Mouse (Mus musculus) E14TG2a.4 (cell line): ENCODE data around the gene Omt2a.

Experiments
- H3K27me3 ChIP-seq: 2 replicates; pipeline ENCODE4 v1.6.1; 2014; ENCODE audit warnings: low read length, control low read depth; ENCODE audit not compliant: insufficient read depth
- H3K36me3 ChIP-seq: 2 replicates; pipeline ENCODE4 v1.6.1; 2014; ENCODE audit warnings: low read length, control low read depth; ENCODE audit not compliant: insufficient read depth
- H3K4me1 ChIP-seq: replicated peaks from 2 replicates; pipeline ENCODE4 v1.6.1; 2014; ENCODE audit warnings: low read depth, low read length, control low read depth
- H3K4me3 ChIP-seq: replicated peaks from 2 replicates; pipeline ENCODE4 v1.5.1; 2014; ENCODE audit warnings: mild to moderate bottlenecking, low read length
- H3K9me3 ChIP-seq: 2 replicates; pipeline ENCODE4 v1.6.1; 2014; ENCODE audit warnings: low read length, control low read depth
- CTCF ChIP-seq: conservative IDR thresholded peaks from 2 replicates; pipeline ENCODE4 v1.5.1; 2014; ENCODE audit warnings: low read length
- NANOG ChIP-seq: IDR thresholded peaks from 2 replicates; pipeline ENCODE4 v1.6.1; 2014; ENCODE audit warnings: borderline replicate concordance, low read length, mixed read lengths
- POU5F1 ChIP-seq: IDR thresholded peaks from 2 replicates; pipeline ENCODE4 v1.6.1; 2014; ENCODE audit warnings: low read length, borderline replicate concordance

Omt2a gene

GRCm38 (mm10) chr9:78314696-78315095 is at the start of gene Omt2a:
Gene Omt2a (minus strand): TSS chr9:78314796.
- Histone ChIP-seq H3K4me3 (no peak within 1 kb of the TSS), H3K27me3 (0 out of 2 replicates have a peak, but pooled peaks cover 3% of the 10 kb centered on the region), H3K36me3 (no peaks in the 10 kb centered on the region), H3K9me3 (no peaks in the 10 kb centered on the region), H3K4me1 (no peaks in the 10 kb centered on the region)
- TF ChIP-seq NANOG (no peak), POU5F1 (no peak), CTCF (no peak)

GRCm38 (mm10) chr9:78363374-78363773 is 48.8 kb upstream of the Omt2a start:
- Histone ChIP-seq H3K27me3 (no peaks in the 10 kb centered on the region), H3K9me3 (no peaks in the 10 kb centered on the region), H3K4me3 (peak overlapping the region; percentile 46; the same call in 1 of the 2 replicates), H3K4me1 (peaks cover 77% of the 10 kb centered on the region), H3K36me3 (no peaks in the 10 kb centered on the region)
- TF ChIP-seq POU5F1 = no peak
- no peak for TF ChIP-seq NANOG

- Histone ChIP-seq H3K4me1 (peaks cover 86% of the 10 kb centered on the region), H3K36me3 (no peaks in the 10 kb centered on the region), H3K4me3 (peak overlapping the region; percentile 14; the same call in 1 of the 2 replicates), H3K27me3 (no peaks in the 10 kb centered on the region), H3K9me3 (no peaks in the 10 kb centered on the region)
- TF ChIP-seq POU5F1 (peak; percentile 71; the same call in 1 of the 2 replicates), CTCF (no peak), NANOG (no peak)
These were observed 45.9 kb upstream of the Omt2a start for GRCm38 (mm10) chr9:78360484-78360872.

GRCm38 (mm10) chr9:78359750-78360483 is 45.3 kb upstream of the Omt2a start:
- no peaks in the 10 kb centered on the region for H3K36me3 ChIP-seq
- TF ChIP-seq NANOG (peak; percentile 82), CTCF (no peak), POU5F1 (no peak)
- H3K27me3 ChIP-seq = no peaks in the 10 kb centered on the region
- H3K9me3 ChIP-seq = no peaks in the 10 kb centered on the region
- H3K4me1 ChIP-seq = peaks cover 85% of the 10 kb centered on the region
- peak overlapping the region; percentile 14; the same call in 1 of the 2 replicates for H3K4me3 ChIP-seq

GRCm38 (mm10) chr9:78358053-78358452 is 43.5 kb upstream of the Omt2a start:
- no peaks in the 10 kb centered on the region for H3K36me3 ChIP-seq
- peaks cover 71% of the 10 kb centered on the region for H3K4me1 ChIP-seq
- TF ChIP-seq POU5F1 (no peak), NANOG (no peak), CTCF (peak; percentile 81)
- no peak overlapping the region for H3K4me3 ChIP-seq
- no peaks in the 10 kb centered on the region for H3K27me3 ChIP-seq
- no peaks in the 10 kb centered on the region for H3K9me3 ChIP-seq

- H3K36me3 ChIP-seq = no peaks in the 10 kb centered on the region
- 0 out of 2 replicates have a peak, but pooled peaks cover 2% of the 10 kb centered on the region for H3K27me3 ChIP-seq
- TF ChIP-seq NANOG (no peak), CTCF (no peak), POU5F1 (no peak)
- no peak within 1 kb of the TSS for H3K4me3 ChIP-seq
- H3K9me3 ChIP-seq = no peaks in the 10 kb centered on the region
- H3K4me1 ChIP-seq = peaks cover 52% of the 10 kb centered on the region
These were observed 41.0 kb upstream of the Omt2a start, which contains the start of gene Gsta2 for GRCm38 (mm10) chr9:78355611-78356010. Gene Gsta2 (minus strand): TSS chr9:78355788.

GRCm38 (mm10) chr9:78354665-78355578 is 40.3 kb upstream of the Omt2a start:
- Histone ChIP-seq H3K27me3 (0 out of 2 replicates have a peak, but pooled peaks cover 2% of the 10 kb centered on the region), H3K9me3 (no peaks in the 10 kb centered on the region), H3K36me3 (no peaks in the 10 kb centered on the region), H3K4me3 (no peak overlapping the region), H3K4me1 (peaks cover 49% of the 10 kb centered on the region)
- TF ChIP-seq POU5F1 = no peak
- TF ChIP-seq NANOG = no peak
- no peak for TF ChIP-seq CTCF

GRCm38 (mm10) chr9:78351504-78352220 is 37.1 kb upstream of the Omt2a start:
- Histone ChIP-seq H3K4me3 (no peak overlapping the region), H3K4me1 (peaks cover 34% of the 10 kb centered on the region)

More at GRCm38 (mm10) chr9:78351504-78352220, 37.1 kb upstream of the Omt2a start:
- H3K9me3 ChIP-seq = no peaks in the 10 kb centered on the region
- no peak for TF ChIP-seq NANOG
- no peak for TF ChIP-seq POU5F1
- H3K36me3 ChIP-seq = no peaks in the 10 kb centered on the region
- peaks cover 20% of the 10 kb centered on the region; the same call in 1 of the 2 replicates for H3K27me3 ChIP-seq
